Mouse (Mus musculus): Measurements from ENCODE around the gene Ccdc107.

DNA sequence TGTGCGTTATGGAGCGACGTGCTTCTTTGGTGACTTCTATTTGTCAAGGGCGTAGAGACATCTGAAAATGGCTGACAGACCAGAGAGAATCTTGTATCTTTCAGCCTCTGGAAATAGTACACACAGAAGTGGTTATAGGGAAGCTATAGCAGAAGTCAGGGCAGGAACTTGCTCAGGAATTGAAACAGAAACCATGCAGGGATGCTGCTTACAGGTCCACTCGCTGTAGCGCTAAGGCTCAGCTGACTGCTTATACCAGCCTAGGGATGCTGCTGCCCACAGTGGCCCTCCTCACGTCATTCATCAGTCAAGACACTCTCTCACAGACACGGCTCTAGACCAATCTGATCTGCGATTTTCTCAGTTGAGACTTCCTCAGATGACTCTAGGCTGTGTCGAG is 22.4 kb upstream of the Ccdc107 start:
- TF ChIP-seq CTCF (IDR thresholded peaks at IDR 0.05; ENCODE audit: insufficient read depth, low read length) = no peak
- TF ChIP-seq POLR2A (IDR thresholded peaks at IDR 0.05; ENCODE audit: borderline replicate concordance, extremely low read depth, low read depth, low read length) = no peak

Measured in lung, adult 2 months (tissue).